Mouse (Mus musculus): ENCODE data around the gene Pigr.

DNA sequence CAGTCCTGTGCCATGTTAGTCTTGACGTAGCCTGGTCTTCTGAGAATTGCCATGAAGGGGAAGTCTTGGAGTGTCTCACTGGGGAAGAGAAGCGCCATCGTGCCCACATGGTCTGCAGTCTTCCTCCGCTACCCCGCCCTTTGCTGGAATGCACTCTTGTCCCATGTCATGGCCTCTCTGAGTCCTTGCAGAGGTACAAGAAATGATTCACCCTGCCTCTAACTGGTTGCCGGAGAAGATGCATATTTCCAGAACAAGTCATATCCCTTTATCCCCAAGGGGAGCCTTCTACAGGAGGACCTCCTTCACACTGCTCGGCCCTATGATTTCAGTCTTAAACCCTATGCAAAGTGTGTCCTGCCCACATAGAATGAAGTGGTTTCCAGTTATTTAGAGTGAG is 53.4 kb downstream of the Pigr start:
- TF ChIP-seq TCF12 (IDR thresholded peaks at IDR 0.05; ENCODE audit: insufficient read depth, poor library complexity, severe bottlenecking) (no peak), POLR2A (IDR thresholded peaks at IDR 0.05; ENCODE audit: insufficient read length, low read depth) (no peak), MYOG (IDR thresholded peaks at IDR 0.05; ENCODE audit: control insufficient read depth in 1 of 3, insufficient read depth in 1 of 3, insufficient read length in 2 of 3, low read depth in 2 of 3) (no peak), MAX (IDR thresholded peaks at IDR 0.05; ENCODE audit: low read depth) (no peak), REST (IDR thresholded peaks at IDR 0.05; ENCODE audit: insufficient read depth, insufficient read length) (no peak), E2F4 (IDR thresholded peaks at IDR 0.05; ENCODE audit: insufficient read depth) (no peak), CEBPB (IDR thresholded peaks at IDR 0.05; ENCODE audit: insufficient read depth, poor library complexity, severe bottlenecking) (no peak), MYOD1 (IDR thresholded peaks at IDR 0.05; ENCODE audit: control insufficient read depth in 1 of 3, insufficient read length in 2 of 3, low read depth in 2 of 3) (no peak), POLR2AphosphoS2 (IDR thresholded peaks at IDR 0.05; ENCODE audit: insufficient read length, low read depth) (no peak), USF1 (IDR thresholded peaks at IDR 0.05; ENCODE audit: low read depth) (no peak)

All from myocyte (in vitro differentiated cells).